Mouse (Mus musculus): ENCODE data around the gene Gm853. TPM values are rescaled to one million over a fixed set of nuclear protein-coding genes. Genes with fewer than 3 reads are reported as not detected.

The Gm853 gene
- total RNA-seq, 2 experiments from 2014 or later, result not detected

DNA sequence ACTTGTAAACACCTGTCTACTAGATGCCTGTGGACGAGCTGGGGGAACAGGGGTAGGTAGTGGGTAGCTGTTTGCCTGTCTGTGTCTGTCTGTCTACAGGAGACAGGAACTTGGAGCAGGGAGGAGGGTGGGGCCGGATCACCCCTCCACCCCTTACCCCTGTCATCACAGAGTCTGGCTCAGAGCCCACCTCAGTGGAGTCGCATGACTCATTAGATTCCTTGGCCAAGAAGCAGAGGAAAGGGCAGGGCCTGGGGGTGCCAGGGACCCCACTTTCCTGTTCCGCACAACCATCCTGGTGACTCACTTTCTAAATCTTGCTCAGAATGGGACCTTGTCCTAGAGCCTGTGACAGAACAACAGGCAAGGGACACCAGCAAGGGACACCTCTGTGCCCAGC lies 45.1 kb downstream of the Gm853 start:
- no peak for ATAC-seq (replicated peaks; ENCODE audit: low FRiP score, poor library complexity, severe bottlenecking)

DNA sequence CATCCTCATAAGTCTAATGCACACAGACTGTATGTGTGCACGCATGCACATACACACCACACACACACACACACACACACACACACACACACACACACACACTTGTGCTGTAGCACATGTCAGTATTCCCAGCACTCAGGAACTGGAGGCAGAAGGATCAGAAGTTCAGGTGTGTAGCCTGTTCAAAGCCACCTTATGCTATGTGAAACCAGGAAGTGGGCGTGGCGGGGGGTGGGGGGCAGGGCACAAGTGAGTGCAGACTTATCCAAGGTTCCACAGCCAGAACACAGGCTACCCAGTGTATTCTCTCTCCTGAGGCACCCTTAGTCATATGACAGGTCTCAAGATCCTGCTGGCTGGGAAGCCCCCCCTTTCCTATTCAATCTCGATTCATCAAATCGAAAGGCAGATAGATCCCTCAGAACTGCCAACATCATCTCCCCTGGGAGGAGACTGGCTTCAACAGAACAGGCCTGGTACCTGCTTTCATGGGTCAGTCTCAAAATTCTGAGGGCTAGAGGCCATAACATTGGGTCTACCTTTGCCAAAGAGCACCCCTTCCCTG lies 46.0 kb downstream of the Gm853 start:
- ATAC-seq (replicated peaks; ENCODE audit: low FRiP score, poor library complexity, severe bottlenecking), result no peak

DNA sequence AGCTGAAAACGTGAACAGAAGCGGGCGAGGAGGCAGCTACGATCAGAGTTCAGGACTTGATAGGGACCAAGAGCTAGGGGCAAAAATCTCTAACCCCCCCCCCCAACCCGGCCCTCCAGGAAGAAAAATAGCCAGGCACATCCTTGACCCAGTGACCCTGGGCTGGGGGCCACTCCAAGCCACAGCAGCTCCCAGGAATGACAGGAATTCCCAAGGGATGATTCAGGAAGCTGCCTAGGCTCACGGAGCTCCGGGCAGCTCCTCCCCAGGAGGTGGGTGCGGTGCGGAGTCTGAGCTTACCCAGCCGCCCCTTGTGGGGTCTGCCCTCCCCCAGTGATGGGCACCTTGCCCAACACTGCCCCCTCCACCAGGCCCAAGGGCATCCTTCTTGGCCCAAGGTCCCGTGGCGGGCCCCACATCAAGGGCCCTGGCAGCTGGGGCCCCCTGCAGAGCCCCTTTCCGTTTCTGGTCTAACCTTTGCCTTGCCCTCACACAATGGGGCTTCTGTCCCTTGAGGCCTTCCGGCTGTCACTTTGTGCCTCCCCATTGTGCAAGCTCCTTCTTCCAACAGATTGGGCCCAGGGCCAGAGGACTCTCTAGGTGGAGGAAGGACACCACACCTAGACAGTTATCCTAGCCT lies 47.0 kb downstream of the Gm853 start, which contains the start of gene Tinagl1:
Tinagl1 (minus strand) TSS at position 51 of the 640 bp plus-strand sequence.
- no peak for ATAC-seq (replicated peaks; ENCODE audit: low FRiP score, poor library complexity, severe bottlenecking)

DNA sequence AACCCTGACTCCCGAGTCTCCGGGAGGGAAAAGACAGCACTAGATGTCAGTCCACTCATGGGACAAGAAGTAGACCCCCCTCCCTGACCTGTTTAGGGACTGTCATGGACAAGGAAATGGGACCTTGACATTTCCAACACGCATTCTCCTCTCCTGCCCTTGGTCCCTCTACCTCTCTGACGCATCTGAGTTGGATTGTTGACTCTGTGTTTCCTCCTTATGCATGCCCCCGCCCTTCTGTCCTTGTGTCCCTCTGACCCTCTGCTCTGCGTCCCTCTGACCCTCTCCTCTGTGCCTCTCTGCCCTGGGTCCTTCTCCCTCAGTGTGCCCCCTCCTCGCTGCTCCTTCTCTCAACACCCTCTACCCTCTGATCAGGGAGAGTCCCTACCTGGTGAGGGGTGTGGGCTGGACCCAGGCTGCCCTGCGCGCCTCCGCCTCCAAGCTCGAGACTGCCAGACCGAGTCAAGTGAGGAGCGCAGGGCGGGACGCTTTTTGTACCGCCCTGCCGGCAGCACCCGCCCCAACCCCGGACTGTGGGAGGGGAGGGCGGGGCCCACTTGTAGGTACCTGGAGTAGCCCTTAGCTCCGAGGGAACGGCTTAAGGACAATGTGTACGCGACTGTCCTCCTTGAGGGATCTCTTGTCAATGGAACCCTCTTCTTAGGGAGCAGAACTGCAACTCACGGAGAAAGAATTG lies 47.7 kb downstream of the Gm853 start:
- ATAC-seq (replicated peaks; ENCODE audit: low FRiP score, poor library complexity, severe bottlenecking), result peak; percentile 83

DNA sequence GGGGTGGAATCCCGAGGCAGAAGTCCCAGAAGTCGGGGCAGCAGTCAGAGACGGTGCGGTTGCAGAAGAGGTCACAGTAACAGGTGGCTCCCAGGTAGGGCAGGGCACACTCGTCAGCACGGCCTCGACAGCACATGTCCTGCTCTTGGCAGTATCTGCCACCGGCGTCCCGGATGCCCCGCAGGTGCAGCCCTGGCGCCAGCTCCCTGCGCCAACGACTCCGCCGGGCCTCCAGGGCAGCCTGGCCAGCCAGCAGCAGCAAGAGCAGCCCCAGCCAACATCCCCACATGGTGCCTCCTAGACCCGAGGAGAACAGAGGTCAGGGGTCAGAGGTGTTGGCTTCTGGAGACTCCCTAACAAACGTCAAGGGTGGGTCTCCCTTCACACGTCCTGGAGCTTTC lies 48.3 kb downstream of the Gm853 start:
- ATAC-seq (replicated peaks; ENCODE audit: low FRiP score, poor library complexity, severe bottlenecking), result peak; percentile 20

DNA sequence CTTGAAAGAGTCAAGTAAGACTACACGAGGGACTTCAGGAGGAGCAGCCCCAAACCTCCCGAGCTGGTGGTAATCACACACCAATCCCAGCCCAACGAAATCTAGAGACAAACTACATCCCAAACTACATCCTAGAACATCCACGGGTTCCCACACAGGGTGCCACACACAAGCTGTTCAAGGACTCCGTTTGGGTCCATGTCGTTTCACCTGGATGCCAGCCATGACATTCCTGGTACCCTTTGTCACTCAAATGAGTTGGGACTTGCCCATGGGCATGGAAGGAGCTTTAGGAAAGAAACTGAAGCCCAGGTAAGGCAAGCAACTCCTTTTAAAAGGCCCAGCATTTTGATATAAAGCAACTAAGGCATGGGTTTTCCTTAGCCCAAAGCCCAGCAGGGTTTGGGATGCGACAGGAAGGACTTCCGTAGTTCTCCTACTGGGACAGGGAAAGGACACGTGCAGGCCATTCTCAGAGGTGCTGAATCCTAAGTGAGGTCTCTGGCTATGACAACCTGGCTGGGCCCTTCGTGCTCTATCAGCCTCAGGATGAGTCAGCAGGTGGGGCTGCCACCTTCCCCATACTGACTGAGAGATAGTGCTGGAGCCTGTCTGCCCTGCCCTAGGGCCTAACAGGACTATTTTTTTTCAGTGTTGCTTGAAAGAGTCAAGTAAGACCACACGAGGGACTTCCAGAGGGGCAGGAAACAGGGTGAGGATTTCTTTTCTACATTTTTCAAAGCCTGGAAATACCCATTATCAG lies 49.0 kb downstream of the Gm853 start:
- peak; percentile 82 for ATAC-seq (replicated peaks; ENCODE audit: low FRiP score, poor library complexity, severe bottlenecking)

DNA sequence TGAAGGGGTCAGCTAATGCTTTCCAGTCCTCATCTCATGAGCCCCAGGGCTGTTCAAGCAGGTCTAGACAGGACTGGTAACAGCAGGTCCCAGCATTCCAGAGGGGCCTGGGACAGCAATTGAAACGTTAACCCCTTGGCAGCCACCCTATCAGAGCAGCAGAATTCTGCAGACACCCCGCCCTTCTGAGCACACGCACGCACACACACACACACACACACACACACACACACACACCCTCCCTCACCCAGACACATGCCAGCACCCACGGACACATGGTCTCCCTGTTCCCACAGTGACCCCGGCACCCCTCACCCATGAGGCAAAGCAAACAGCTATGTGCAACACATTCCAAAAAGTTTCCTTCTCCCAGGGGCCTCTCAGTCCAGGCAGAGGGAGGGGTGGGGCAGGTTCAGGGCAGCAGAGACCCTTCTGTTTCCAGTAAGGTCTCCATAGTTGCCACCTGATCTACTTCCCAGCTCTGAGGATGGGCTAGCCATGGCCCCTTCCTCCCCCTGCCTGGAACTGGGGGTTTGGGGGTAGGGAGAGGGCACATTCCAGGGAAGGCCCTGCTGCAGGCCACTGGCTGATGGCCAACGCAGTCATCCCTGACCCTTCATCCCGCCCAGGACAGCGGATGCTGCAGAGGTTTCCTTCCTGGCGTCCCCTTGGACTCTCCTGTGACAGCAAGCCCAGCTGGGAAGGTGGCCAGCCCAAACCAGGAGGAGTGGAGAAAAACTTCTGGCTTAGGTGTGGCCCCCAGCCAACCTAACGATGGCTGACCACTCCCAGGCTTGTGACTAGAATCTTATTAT lies 50.0 kb downstream of the Gm853 start:
- no peak for ATAC-seq (replicated peaks; ENCODE audit: low FRiP score, poor library complexity, severe bottlenecking)

DNA sequence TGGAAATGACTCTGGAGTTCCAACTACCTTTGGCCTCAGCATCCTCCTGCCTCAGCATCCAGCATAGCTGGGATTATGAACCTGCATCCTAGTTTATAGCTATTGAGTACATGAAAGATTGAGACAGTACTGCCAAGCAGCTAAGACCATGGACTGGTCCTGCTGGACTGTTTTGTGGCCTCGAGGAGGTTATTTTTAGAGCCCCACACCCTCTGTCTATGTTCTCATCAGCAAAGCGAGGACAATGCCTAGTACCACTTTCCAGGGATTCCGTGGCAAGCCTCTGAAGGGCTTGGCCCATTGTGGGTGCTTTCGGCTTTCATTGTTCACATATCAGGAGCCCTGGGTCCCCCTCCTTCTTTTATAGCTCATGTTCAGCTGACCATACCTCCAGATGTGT lies 51.8 kb downstream of the Gm853 start:
- ATAC-seq (replicated peaks; ENCODE audit: low FRiP score, poor library complexity, severe bottlenecking), result no peak

DNA sequence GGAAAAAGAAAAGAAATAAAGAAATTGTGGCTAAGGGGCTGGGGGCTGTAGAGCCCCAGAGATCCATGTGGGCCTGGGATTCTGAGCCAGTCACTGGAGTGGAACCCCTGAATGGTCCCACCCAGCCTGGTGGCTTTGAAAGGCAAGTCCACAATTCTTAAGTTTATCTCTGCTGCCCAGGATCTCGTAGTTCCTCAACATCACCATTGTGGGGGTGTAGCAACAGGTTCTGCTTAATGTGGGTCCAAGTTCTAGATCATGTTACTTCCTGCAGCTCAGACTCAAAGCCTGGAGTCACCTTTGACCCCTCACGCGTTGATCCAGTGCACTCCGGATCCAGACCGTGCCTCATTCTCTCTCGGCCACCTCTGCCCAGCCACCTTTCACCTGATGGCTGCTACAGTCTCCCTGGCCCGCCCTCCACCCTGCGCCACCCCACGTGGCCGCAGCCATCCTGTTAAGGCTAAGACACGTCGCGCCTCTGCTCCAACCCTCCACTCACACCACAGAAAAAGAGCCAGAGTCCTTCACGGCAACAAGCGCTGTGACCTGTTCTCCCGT lies 52.7 kb downstream of the Gm853 start:
- no peak for ATAC-seq (replicated peaks; ENCODE audit: low FRiP score, poor library complexity, severe bottlenecking)

DNA sequence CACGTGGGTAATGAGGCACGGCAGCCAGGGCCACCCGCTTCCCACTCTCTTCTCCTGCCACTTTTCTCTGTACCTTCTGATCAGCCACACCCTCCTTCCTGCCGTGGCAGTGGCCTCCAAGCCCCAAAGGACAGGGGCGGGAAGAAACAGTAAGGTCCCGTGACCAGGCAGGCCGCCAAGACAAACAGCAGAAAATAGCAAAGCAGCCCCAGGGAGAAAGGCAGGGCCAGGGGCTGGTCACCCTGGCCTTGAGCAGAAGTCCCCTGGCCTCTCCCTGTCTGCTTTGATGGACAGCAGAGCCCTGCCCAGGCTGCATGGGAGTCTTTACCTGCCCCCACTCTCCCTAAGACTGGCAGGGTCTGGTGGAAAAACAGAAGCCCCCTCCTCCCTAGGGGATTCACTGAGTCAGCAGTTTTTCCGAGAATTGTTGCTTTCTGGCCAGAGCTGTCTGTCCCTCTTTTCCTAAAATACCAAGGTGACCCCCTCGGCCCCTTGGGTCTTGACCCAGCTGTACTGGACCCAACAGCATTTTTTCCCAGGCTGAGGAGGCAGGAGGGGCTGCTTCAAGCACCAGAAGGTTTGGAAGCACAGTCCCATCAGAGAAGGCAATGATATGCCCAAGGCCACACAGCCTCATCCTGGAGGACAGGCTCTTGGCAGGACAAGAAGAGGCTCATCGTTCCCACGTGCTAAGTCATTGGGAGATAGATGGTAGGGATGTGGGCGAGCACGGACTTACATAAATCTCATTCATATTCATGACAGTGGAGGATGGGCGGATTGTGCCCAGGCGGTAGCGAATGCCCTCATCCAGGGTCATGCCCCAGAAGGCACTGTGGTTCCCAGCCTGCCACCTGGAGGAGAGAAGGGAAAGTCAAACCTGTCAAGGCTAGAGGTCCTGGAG lies 53.7 kb downstream of the Gm853 start:
- ATAC-seq (replicated peaks; ENCODE audit: low FRiP score, poor library complexity, severe bottlenecking), result no peak; the same call in 1 of the 2 replicates

DNA sequence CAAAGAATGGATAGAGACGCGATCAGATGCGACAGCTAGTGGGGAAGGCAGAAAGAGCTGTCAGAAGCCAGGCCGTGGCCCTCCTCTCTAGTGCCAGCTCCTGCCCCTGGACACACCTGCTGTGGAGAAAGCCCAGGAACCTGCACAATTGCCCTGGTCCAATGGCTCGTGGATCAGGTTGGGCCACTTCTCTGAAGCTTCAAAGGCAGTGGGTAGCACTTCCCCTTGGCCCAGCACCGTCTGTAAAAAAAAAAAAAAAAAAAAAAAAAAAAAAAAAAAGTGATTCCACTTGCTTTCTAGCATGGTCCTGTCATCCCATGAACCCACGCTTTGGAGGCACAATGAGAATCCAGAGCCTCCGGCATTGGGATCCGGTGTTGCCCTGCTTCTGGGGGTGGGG lies 54.4 kb downstream of the Gm853 start:
- ATAC-seq (replicated peaks; ENCODE audit: low FRiP score, poor library complexity, severe bottlenecking), result no peak

DNA sequence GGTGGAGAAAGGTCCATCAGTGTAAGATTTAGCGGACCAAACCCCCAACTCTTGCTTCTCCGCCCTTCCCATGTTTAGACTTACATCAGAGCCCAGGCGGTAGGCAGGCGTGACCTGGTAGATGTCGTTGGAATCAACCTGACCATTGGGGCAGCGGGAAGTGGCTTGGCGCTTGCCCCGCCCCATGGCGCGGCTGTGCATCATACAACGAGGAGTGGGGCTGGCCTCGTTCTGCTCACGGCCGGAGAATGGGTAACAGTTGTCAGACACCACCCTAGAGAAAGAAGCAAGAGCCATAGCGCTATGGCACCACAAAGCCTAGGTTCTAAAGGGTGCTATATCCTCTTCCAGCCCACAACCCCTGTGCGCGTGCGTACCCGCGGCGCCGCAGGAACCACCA lies 54.9 kb downstream of the Gm853 start:
- no peak for ATAC-seq (replicated peaks; ENCODE audit: low FRiP score, poor library complexity, severe bottlenecking)

DNA sequence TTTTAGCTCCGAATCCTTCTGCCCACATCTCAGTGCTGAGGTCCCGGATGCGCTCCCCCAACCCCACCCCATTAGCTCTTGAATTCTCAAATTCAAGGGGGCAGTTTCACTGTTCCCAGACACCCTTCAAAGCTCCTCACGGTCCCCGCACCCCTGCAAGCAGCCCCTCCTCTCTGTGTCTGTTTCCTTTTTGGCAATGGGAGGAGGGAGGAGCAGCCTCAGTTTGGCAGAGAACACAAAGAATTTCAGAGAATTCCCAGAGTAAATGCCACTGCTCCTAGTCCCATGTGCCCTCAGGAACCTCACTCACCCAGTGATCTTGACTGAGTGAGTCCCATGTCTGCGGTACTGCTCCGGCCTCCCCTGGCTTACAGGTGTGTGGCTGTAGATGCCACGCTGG lies 55.6 kb downstream of the Gm853 start:
- no peak for ATAC-seq (replicated peaks; ENCODE audit: low FRiP score, poor library complexity, severe bottlenecking)

DNA sequence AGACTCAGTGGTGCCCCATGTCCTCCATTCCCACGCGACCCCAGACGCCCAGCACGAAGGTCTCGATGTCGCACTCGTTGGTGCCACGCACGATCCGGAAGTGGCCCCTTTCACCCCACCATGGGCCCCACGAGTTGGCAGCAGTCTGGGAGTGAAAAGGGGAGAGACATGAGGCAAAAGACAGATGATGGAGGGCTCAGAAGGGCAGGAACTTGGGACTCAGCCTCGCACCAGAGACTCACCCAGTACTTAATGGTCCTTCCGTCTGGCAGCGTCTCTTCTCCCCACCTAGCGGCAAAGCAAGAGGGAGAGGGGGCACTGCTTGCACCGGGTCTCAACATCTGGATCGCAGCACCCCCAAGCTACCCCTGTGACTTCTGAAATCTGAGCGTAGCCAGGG lies 56.1 kb downstream of the Gm853 start:
- no peak for ATAC-seq (replicated peaks; ENCODE audit: low FRiP score, poor library complexity, severe bottlenecking)

DNA sequence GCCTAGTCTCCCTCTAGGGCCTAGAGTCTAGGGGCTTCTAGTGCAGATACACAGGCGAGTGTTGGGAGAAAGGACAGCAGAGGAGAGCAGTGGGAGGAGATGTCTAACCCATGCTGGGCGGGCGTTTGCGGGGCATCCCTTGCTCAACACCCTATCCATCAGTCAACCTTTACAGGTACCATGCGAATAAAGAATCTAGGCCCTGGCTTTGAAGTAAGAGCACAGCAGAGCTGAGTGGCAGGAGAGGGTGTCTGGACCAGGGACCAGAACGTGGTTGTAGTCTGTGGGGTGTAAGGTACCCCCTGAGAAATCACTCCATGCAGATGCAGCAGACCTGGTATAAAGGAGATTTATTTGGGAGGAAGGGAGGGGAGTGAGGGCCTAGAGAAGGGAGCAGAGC lies 58.1 kb downstream of the Gm853 start:
- ATAC-seq (replicated peaks; ENCODE audit: low FRiP score, poor library complexity, severe bottlenecking), result no peak

DNA sequence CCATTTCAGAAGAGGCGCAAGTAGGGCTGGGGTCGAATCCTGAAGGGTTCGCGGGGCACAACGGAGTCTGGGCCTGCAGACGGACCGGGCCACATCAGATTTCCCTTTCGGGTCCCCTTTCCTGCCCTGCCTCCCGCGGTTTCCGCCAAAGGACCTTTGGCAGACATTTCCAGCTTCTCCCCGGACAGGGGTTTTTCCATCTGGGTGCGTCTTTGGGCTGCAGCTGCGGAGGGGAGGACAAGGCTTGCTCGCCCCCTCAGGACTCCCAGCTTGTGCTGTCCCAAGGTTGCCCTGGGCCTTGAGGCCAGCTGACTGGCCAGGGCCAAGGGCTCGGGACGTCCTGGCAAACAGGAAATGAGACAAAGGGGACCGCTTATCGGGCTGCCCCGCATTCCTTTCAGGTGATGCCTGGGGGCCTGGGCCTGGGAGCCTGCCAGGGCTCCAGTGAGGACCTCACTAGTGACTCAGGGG lies 58.8 kb downstream of the Gm853 start:
- no peak for ATAC-seq (replicated peaks; ENCODE audit: low FRiP score, poor library complexity, severe bottlenecking)

DNA sequence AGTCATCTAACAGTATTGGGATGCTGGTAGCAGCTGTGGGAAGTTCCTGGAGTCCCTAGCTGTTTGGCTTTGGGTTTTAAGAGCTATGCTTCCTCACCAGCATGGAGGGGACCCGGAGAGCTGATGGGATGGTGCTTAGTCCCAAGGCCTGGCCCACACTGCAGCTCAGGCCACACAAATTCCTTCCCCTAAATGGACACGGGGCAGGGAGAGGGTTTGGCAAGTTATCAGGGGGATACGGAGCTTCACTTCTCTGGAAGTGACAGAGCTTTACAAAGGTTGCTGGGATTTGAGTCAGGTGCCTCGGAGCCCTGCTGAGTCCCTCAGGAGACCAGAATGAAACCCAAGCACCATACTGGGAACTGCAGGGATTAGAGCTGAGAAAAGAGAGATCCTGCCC lies 60.9 kb downstream of the Gm853 start:
- ATAC-seq (replicated peaks; ENCODE audit: low FRiP score, poor library complexity, severe bottlenecking), result no peak

Data from erythroid progenitor cell, adult 5-6 weeks (primary cell).